In the genomic region with DNA sequence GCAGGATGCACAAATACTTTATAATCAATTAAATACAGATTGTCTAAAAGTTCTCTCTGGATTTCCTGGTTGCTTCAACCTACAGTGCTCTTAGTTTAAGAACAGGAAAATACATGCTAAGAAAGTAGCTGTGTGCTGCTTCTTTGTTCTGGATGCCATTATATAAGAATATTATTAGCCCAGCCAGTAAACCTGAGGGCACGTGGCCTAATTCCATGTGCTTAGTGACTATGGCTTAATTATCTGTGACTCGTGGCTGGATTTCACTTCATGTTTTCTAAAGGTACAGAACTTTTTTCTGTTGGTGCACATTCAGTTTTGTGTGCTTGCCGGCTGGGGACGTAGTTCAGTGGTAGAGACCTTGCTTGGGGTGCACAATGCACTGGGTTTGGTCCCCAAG, we compare ENCODE assay signal across 27 mouse cellular contexts.
DNase-seq lines count a peak whose midpoint lies in the region; ATAC-seq lines count a peak whose summit lies in the region.
"Had no signal": no experiment of that assay in that cellular context is flagged by ENCODE, and none has a peak within 500 bp of the region (broad histone marks: within the 10 kb centered on the region; RNA-seq: fewer than 3 reads in every experiment).

No protein-coding gene starts in this region.

- H3K27me3 ChIP-seq in heart, embryonic 13.5 days (replicated peaks): no peaks in the 10 kb centered on the region
- no peaks in the 10 kb centered on the region for H3K27me3 ChIP-seq in heart, embryonic 16.5 days (ENCODE audit: control insufficient read depth, insufficient read depth, low read length)
- no peaks in the 10 kb centered on the region for H3K27me3 ChIP-seq in heart, embryonic 11.5 days (ENCODE audit: control insufficient read depth, insufficient read depth, low read length)
- no peaks in the 10 kb centered on the region for H3K27me3 ChIP-seq in limb, embryonic 10.5 days (ENCODE audit: low read depth, poor library complexity, severe bottlenecking)
- H3K27me3 ChIP-seq: embryonic facial prominence, embryonic 13.5 days; forebrain, embryonic 12.5 days; forebrain, embryonic 15.5 days; hindbrain, embryonic 13.5 days; intestine, embryonic 15.5 days had no signal

- H3K9ac ChIP-seq in heart, embryonic 13.5 days: no peak overlapping the region
- peak overlapping the region; percentile 47 for H3K9ac ChIP-seq in heart, embryonic 16.5 days (ENCODE audit: low read length)
- no peak overlapping the region for H3K9ac ChIP-seq in heart, embryonic 11.5 days (ENCODE audit: low read depth, low read length)
- H3K9ac ChIP-seq: embryonic facial prominence, embryonic 13.5 days; forebrain, embryonic 12.5 days; forebrain, embryonic 15.5 days; hindbrain, embryonic 13.5 days; intestine, embryonic 15.5 days had no signal

- H3K27ac ChIP-seq in heart, embryonic 13.5 days (replicated peaks): no peak overlapping the region
- H3K27ac ChIP-seq in heart, embryonic 16.5 days (ENCODE audit: low read length): peak overlapping the region; percentile 25; the same call in 1 of the 2 replicates
- no peak overlapping the region for H3K27ac ChIP-seq in heart, embryonic 11.5 days (ENCODE audit: low read depth, low read length)
- H3K27ac ChIP-seq in limb, embryonic 10.5 days: peak overlapping the region; percentile 46; the same call in 1 of the 2 replicates
- H3K27ac ChIP-seq: embryonic facial prominence, embryonic 10.5 days; embryonic facial prominence, embryonic 13.5 days; forebrain, embryonic 12.5 days; forebrain, embryonic 15.5 days; heart, embryonic 10.5 days; hindbrain, embryonic 13.5 days; intestine, embryonic 15.5 days had no signal

- no peaks in the 10 kb centered on the region for H3K9me3 ChIP-seq in heart, embryonic 13.5 days
- no peaks in the 10 kb centered on the region for H3K9me3 ChIP-seq in heart, embryonic 16.5 days (replicated peaks; ENCODE audit: control insufficient read depth, low read length)
- H3K9me3 ChIP-seq in heart, embryonic 11.5 days (replicated peaks; ENCODE audit: control insufficient read depth, low read length): no peaks in the 10 kb centered on the region
- no peaks in the 10 kb centered on the region for H3K9me3 ChIP-seq in limb, embryonic 10.5 days (replicated peaks)
- H3K9me3 ChIP-seq: embryonic facial prominence, embryonic 10.5 days; embryonic facial prominence, embryonic 13.5 days; forebrain, embryonic 12.5 days; forebrain, embryonic 15.5 days; heart, embryonic 10.5 days; hindbrain, embryonic 13.5 days; intestine, embryonic 15.5 days had no signal

- H3K4me2 ChIP-seq in heart, embryonic 13.5 days: peak overlapping the region; percentile 50
- peak overlapping the region; percentile 50 for H3K4me2 ChIP-seq in heart, embryonic 16.5 days (ENCODE audit: low read depth, low read length)
- H3K4me2 ChIP-seq in heart, embryonic 11.5 days: no peak overlapping the region
- H3K4me2 ChIP-seq: embryonic facial prominence, embryonic 13.5 days; forebrain, embryonic 12.5 days; forebrain, embryonic 15.5 days; hindbrain, embryonic 13.5 days; intestine, embryonic 15.5 days had no signal

- H3K4me1 ChIP-seq in heart, embryonic 13.5 days: peaks cover 63% of the 10 kb centered on the region
- peaks cover 36% of the 10 kb centered on the region for H3K4me1 ChIP-seq in heart, embryonic 16.5 days (ENCODE audit: control insufficient read depth, insufficient read depth, low read length)
- H3K4me1 ChIP-seq in heart, embryonic 11.5 days (ENCODE audit: control insufficient read depth, insufficient read depth, low read length): peaks cover 21% of the 10 kb centered on the region
- peaks cover 47% of the 10 kb centered on the region for H3K4me1 ChIP-seq in limb, embryonic 10.5 days
- H3K4me1 ChIP-seq: intestine, embryonic 15.5 days had no signal

- ATAC-seq in heart, embryonic 13.5 days (ENCODE audit: extremely low read depth, insufficient number of reproducible peaks, low FRiP score, low TSS enrichment): no peak
- no peak for ATAC-seq in heart, embryonic 16.5 days (replicated peaks; ENCODE audit: extremely low read depth, insufficient read depth, low FRiP score)
- no peak for ATAC-seq in heart, embryonic 11.5 days (replicated peaks; ENCODE audit: insufficient number of reproducible peaks, low FRiP score, low TSS enrichment)
- ATAC-seq: activated CD4-positive, CD25-positive, alpha-beta regulatory T cell, adult 4 months; CD4-positive, CD25-positive, alpha-beta regulatory T cell, adult 4 months; forebrain, embryonic 15.5 days; hindbrain, embryonic 16.5 days; intestine, embryonic 15.5 days had no signal

- WGBS in heart, embryonic 13.5 days: 58% methylated on average over 4 of the region's 4 CpGs
- 57% methylated on average over 4 of the region's 4 CpGs for WGBS in heart, embryonic 16.5 days
- 79% methylated on average over 4 of the region's 4 CpGs for WGBS in heart, embryonic 11.5 days (ENCODE audit: insufficient replicate concordance)
- WGBS in limb, embryonic 10.5 days: 68% methylated on average over 4 of the region's 4 CpGs

- no peak for DNase-seq in heart, adult 11 months
- DNase-seq in Muller cell, postnatal 12 days (ENCODE audit: inconsistent ontology term): peak; percentile 58
- no peak for DNase-seq in limb, embryonic 10.5 days (ENCODE audit: low spot score)
- DNase-seq: adrenal gland, adult 8-10 months; adrenal gland, postnatal 25 days; cerebellum, adult 11-12 months; cerebellum, adult 8-10 months; cerebellum, postnatal 10 days; cerebellum, postnatal 36 days; embryo, embryonic 11 days; gastrocnemius, postnatal 25 days; kidney, adult 11 months; kidney, adult 8-10 months had no signal

- H3K36me3 ChIP-seq in heart, embryonic 13.5 days: no peaks in the 10 kb centered on the region
- H3K36me3 ChIP-seq in heart, embryonic 16.5 days (ENCODE audit: control insufficient read depth, insufficient read depth): no peaks in the 10 kb centered on the region
- H3K36me3 ChIP-seq in heart, embryonic 11.5 days (ENCODE audit: control insufficient read depth, insufficient read depth, low read length): no peaks in the 10 kb centered on the region
- H3K36me3 ChIP-seq in limb, embryonic 10.5 days: no peaks in the 10 kb centered on the region
- H3K36me3 ChIP-seq: embryonic facial prominence, embryonic 10.5 days; embryonic facial prominence, embryonic 13.5 days; forebrain, embryonic 12.5 days; forebrain, embryonic 15.5 days; heart, embryonic 10.5 days; hindbrain, embryonic 13.5 days; intestine, embryonic 15.5 days had no signal

- H3K4me3 ChIP-seq in heart, embryonic 13.5 days: peak overlapping the region; percentile 15
- H3K4me3 ChIP-seq in heart, embryonic 16.5 days (ENCODE audit: low read length): peak overlapping the region; percentile 32
- no peak overlapping the region for H3K4me3 ChIP-seq in heart, embryonic 11.5 days (ENCODE audit: low read depth, low read length)
- H3K4me3 ChIP-seq in limb, embryonic 10.5 days: no peak overlapping the region
- H3K4me3 ChIP-seq: embryonic facial prominence, embryonic 10.5 days; embryonic facial prominence, embryonic 13.5 days; erythroblast, embryonic 14.5 days; forebrain, embryonic 12.5 days; forebrain, embryonic 15.5 days; hindbrain, embryonic 13.5 days; intestine, embryonic 15.5 days had no signal

Comparison
In these comparisons a context has a peak if more than half of its experiments do, and no peak if none do; other contexts are left out.
1. H3K27ac ChIP-seq: peak in heart, embryonic 16.5 days (single experiment) and limb, embryonic 10.5 days (single experiment); none in heart, embryonic 13.5 days (single experiment) and heart, embryonic 11.5 days (single experiment).
2. H3K4me3 ChIP-seq: peak in heart, embryonic 13.5 days (single experiment) and heart, embryonic 16.5 days (single experiment); none in heart, embryonic 11.5 days (single experiment) and limb, embryonic 10.5 days (single experiment).